Mouse (Mus musculus) heart, adult 10 weeks (tissue): ENCODE measurements around the gene Slpi. TPM values are rescaled to one million over a fixed set of nuclear protein-coding genes. Genes with fewer than 3 reads are reported as not detected.

Experiments
- polyA plus RNA-seq: library from polyadenylated mRNA; stranded (reverse); fragments of 350-450 nt; fragmentation: Illumina TruSeq; extraction: RNeasy Lipid Tissue Mini Kit (QIAGEN cat#74804); gene quantifications from one replicate; pipeline ENCODE4 v1.2.3, GENCODE M21; 2014; ENCODE audit warnings: low read depth, low replicate concordance

The Slpi gene
- polyA plus RNA-seq = 0.79 TPM

DNA sequence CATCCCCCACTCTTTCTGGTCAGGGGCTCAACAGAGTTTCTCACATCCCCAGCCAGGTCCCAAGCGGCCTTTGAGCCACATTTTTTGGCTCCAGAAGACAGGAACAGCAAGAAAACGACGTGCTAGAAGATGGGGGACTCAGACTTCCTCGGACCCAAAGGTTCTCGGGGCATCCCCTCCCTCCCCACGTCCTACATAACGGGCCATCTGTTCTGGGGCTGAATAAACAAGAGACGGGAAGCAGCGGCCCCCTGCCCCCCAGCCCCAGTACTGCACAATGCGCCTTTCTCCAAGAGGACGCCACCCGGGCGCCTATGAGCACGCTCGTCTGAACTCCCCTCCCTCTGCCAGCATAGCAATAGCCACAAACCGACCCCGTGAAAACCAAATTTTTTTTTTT is at the start of gene Slpi:
Slpi (minus strand) TSS at position 76 of the 400 bp plus-strand sequence.

GRCm38 (mm10) chr2:164405060-164405459 is 16.2 kb upstream of the Slpi start, which contains the start of gene Matn4:
Gene Matn4 (minus strand): TSS chr2:164405160.

DNA sequence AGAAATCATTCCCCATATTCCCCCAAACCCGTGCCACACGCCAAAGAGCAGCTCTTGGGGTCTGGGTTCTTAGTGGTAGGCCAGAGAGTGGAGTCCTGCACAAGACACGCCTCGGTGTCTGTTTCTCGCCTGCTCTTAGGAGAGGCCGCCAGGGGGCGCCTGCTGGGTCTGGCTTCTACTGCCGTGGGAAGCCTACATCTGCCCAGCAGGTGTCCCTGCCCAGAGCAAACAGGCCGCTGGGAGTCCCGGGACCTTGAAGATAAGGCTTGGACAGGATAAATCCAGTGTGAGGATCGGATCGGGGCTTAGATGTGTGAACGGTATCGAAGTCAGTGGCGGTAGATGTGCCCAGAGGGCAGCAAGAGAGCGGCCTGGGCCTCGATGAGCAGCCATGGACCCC is 14.0 kb upstream of the Slpi start, which contains the start of gene Rbpjl:
Rbpjl (plus strand) TSS at position 236 of the 400 bp plus-strand sequence.

DNA sequence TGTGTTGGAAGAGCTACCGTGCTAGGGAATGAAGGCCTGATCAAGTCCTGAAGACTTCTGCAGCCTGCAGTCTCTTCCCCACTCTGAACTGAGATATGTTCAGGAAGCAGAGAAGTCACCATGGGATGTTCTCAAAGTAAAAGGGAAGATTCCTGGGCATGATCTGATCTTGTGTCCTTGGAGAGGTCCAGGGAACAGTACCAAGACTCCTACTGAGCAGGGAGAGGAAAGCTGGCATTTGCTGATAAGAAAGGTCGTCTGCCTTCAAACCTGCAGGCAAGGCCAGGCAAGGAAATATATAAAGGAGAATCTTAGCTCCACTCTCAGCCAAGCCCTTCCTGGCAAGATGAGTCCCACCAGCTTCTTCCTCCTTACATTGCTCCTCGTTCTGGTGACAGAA is 56.5 kb downstream of the Slpi start, which contains the start of gene Svs5:
Svs5 (plus strand) TSS at position 301 of the 400 bp plus-strand sequence.

GRCm38 (mm10) chr2:164316451-164316850 is 72.4 kb downstream of the Slpi start, which contains the start of gene Svs6:
Gene Svs6 (plus strand): TSS chr2:164316751.

Other genes starting within 250 kb of the Slpi start
- gene Kcns1, start 218.0 kb downstream of the Slpi start, polyA plus RNA-seq = not detected
- gene Wfdc5, start 206.4 kb downstream of the Slpi start, polyA plus RNA-seq = not detected
- gene Wfdc12, start 198.5 kb downstream of the Slpi start, polyA plus RNA-seq = not detected
- not detected for gene Wfdc15a, start 189.0 kb downstream of the Slpi start, polyA plus RNA-seq
- not detected for gene Wfdc15b, start 167.4 kb downstream of the Slpi start, polyA plus RNA-seq
- not detected for gene Svs2, start 150.6 kb downstream of the Slpi start, polyA plus RNA-seq
- not detected for gene Svs3b, start 132.5 kb downstream of the Slpi start, polyA plus RNA-seq
- not detected for gene Svs4, start 110.6 kb downstream of the Slpi start, polyA plus RNA-seq
- not detected for gene Svs3a, start 99.8 kb downstream of the Slpi start, polyA plus RNA-seq
- not detected for gene Svs6, start 72.3 kb downstream of the Slpi start, polyA plus RNA-seq
- not detected for gene Svs5, start 56.4 kb downstream of the Slpi start, polyA plus RNA-seq
- gene Rbpjl, start 14.0 kb upstream of the Slpi start, polyA plus RNA-seq = not detected
- 0.47 TPM for gene Matn4, start 16.1 kb upstream of the Slpi start, polyA plus RNA-seq
- gene Sdc4, start 54.8 kb upstream of the Slpi start, polyA plus RNA-seq = 17.0 TPM
- gene Sys1, start 67.9 kb upstream of the Slpi start, polyA plus RNA-seq = 24.8 TPM
- gene Gm20458, start 71.9 kb upstream of the Slpi start, polyA plus RNA-seq = not detected
- gene Trp53tg5, start 84.6 kb upstream of the Slpi start, polyA plus RNA-seq = not detected
- gene Dbndd2, start 97.0 kb upstream of the Slpi start, polyA plus RNA-seq = 23.8 TPM
- 27.9 TPM for gene Pigt, start 108.4 kb upstream of the Slpi start, polyA plus RNA-seq
- 2.3 TPM for gene Wfdc2, start 173.3 kb upstream of the Slpi start, polyA plus RNA-seq
- not detected for gene Spint3, start 184.4 kb upstream of the Slpi start, polyA plus RNA-seq
- gene Wfdc6a, start 196.4 kb upstream of the Slpi start, polyA plus RNA-seq = not detected
- gene Eppin, start 204.5 kb upstream of the Slpi start, polyA plus RNA-seq = not detected
- not detected for gene Wfdc6b, start 224.4 kb upstream of the Slpi start, polyA plus RNA-seq
- gene Wfdc8, start 224.5 kb upstream of the Slpi start, polyA plus RNA-seq = not detected
- not detected for gene Wfdc16, start 249.7 kb upstream of the Slpi start, polyA plus RNA-seq